Mouse (Mus musculus): ENCODE measurements around the gene Vmn2r124. TPM values are rescaled to one million over a fixed set of nuclear protein-coding genes. Genes with fewer than 3 reads are reported as not detected.
"Not testable (repeated sequence)": the region's sequence is repeated elsewhere in the genome, so short reads cannot be mapped to it uniquely, and the experiment has no call there.

Vmn2r124 gene
- not detected in 2 replicates for polyA plus RNA-seq (2015; fragmentation: Nextera tagmentation; extraction: Ambion mirVana)

DNA sequence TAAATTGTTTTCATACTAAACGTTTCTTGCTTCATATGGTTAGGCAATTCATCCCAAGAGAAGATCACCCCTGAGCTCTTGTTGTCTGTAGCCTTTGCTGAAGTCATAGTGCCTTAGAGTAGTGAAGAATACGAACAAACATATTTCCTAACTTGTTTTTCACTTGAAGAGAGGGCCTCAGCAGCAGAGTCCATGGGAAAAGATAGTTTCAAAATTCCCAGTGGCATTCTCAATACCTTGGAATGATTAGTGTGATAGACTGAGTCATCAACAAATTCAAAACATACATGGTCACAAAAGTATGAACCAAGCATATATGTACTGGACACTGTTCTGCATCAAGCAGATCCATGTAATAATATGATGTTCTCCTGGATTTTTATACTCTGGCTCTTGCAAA is at the start of gene Vmn2r124:
Gene Vmn2r124 (plus strand): TSS at position 301 of the 400 bp plus-strand sequence.
- no peaks in the 10 kb centered on the region for H3K9me3 ChIP-seq
- H3K27ac ChIP-seq = no peak within 1 kb of the TSS

DNA sequence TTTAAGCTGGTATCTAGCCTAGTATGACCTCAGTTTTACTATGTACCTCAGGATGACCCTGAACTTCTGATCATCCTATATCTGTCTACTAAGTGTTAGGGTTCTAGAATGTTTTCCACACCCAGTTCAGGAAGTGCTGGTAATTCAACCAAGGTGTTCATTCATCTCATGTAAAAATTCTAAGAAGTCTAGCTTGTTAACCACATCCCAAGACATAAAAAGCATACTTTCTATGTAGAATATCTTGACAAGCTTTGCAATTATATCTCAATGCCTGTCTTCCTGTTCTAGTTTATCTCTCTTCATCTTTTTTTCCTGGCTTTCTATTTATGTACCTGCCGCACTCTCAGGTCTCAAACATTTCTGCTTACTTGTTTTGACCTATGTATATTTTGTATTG is 44.5 kb upstream of the Vmn2r124 start:
- H3K27me3 ChIP-seq (replicated peaks) = no peaks in the 10 kb centered on the region
- 87% methylated on average over 1 of the region's 1 CpGs for WGBS
- H3K4me2 ChIP-seq = no peak overlapping the region
- H3K27ac ChIP-seq = no peak overlapping the region
- H3K4me3 ChIP-seq = no peak overlapping the region
- no peaks in the 10 kb centered on the region for H3K36me3 ChIP-seq (replicated peaks)
- no peak overlapping the region for H3K9ac ChIP-seq
- H3K9me3 ChIP-seq = no peaks in the 10 kb centered on the region
- ATAC-seq (replicated peaks) = no peak
- no peaks in the 10 kb centered on the region for H3K4me1 ChIP-seq

More for the DNA sequence above, at the start of gene Vmn2r124:
- Histone ChIP-seq H3K4me3 (no peak within 1 kb of the TSS), H3K9ac (no peak within 1 kb of the TSS), H3K36me3 (replicated peaks) (no peaks in the 10 kb centered on the region), H3K27me3 (replicated peaks) (no peaks in the 10 kb centered on the region), H3K4me1 (no peaks in the 10 kb centered on the region), H3K4me2 (no peak within 1 kb of the TSS)
- no peak for ATAC-seq (replicated peaks)
- 52% methylated on average over 2 of the region's 2 CpGs for WGBS

DNA sequence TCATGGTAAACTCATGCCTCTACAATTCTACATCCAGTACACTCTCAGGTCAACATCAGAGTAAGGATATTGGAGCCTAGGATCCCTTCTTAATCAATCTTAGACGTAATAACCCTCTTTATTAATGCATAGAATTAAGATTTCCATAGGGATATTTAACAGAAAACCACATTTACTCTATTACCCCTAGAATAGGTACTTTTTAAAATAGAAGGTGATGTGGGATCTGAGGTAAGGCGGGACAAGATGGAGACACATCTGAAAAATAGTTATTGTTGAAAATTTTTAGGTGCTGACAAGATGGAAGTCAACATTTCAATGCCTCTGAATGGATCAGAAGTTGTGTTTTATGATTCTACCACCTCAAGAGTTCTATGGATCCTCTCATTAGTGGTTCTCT is 27.8 kb upstream of the Vmn2r124 start, which contains the start of gene Fpr-rs4:
Gene Fpr-rs4 (plus strand): TSS at position 301 of the 400 bp plus-strand sequence.
- Histone ChIP-seq H3K4me1 (no peaks in the 10 kb centered on the region), H3K27me3 (replicated peaks) (no peaks in the 10 kb centered on the region), H3K27ac (no peak within 1 kb of the TSS), H3K9me3 (no peaks in the 10 kb centered on the region), H3K36me3 (replicated peaks) (no peaks in the 10 kb centered on the region), H3K4me2 (no peak within 1 kb of the TSS), H3K4me3 (no peak within 1 kb of the TSS), H3K9ac (no peak within 1 kb of the TSS)
- ATAC-seq (replicated peaks) = no peak
- WGBS = 61% methylated on average over 2 of the region's 2 CpGs

DNA sequence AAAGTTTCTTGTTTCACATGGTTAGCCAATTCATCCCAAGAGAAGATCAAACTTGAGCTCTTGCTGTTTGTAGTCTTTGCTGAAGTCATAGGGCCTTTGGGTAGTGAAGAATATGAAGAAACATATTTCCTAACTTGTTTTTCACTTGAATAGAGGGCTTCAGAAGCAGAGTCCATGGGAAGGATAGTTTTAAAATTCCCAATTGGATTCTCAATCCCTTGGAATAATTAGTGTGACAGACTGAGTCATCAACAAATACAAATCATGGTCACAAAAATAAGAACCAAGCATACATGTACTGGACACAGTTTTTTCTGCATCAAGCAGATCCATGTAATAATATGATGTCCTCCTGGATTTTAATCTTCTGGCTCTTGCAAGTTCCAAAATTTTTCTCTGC is 35.5 kb downstream of the Vmn2r124 start, which contains the start of gene Vmn2r91:
Gene Vmn2r91 (plus strand): TSS at position 301 of the 400 bp plus-strand sequence.
- not testable (repeated sequence) for H3K9ac ChIP-seq; H3K4me3 ChIP-seq; ATAC-seq (replicated peaks); H3K27me3 ChIP-seq (replicated peaks); H3K36me3 ChIP-seq (replicated peaks); H3K27ac ChIP-seq; H3K9me3 ChIP-seq; H3K4me1 ChIP-seq; H3K4me2 ChIP-seq

DNA sequence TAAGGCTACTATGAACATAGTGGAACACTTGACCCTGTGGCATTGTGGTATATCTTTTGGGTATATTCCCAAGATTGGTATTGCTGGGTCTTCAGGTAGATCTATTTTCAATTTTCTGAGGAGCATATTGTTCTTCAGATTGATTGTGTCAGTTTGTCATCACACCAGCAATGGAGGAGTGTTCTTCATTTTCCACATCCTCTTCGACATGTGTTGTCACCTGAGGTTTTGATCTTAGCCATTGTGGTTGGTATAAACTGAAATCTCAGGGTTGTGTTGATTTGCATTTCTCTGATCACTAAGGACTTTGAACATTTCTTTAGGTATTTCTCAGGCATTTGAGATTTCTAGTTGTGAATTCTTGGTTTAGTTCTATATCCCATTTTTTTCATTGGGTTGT is 46.4 kb downstream of the Vmn2r124 start:
- not testable (repeated sequence) for H3K4me3 ChIP-seq; H3K4me2 ChIP-seq; H3K9ac ChIP-seq; ATAC-seq (replicated peaks); H3K36me3 ChIP-seq (replicated peaks); H3K27ac ChIP-seq; H3K4me1 ChIP-seq; H3K27me3 ChIP-seq (replicated peaks); H3K9me3 ChIP-seq
- 70% methylated on average over 1 of the region's 1 CpGs for WGBS

DNA sequence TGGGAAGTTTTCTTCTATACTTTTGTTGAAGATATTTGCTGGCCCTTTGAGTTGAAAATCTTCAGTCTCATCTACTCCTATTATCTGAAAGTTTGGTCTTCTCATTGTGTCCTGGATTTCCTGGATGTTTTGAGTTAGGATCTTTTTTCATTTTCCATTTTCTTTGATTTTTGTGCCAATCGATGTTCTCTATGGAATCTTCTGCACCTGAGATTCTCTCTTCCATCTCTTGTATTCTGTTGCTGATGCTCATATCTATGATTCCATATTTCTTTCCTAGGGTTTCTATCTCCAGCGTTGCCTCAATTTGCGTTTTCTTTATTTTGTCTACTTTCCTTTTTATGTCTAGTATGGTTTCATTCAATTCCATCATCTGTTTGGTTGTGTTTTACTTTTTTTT is 53.0 kb downstream of the Vmn2r124 start:
- H3K9ac ChIP-seq; H3K27me3 ChIP-seq (replicated peaks); H3K4me3 ChIP-seq; H3K27ac ChIP-seq; H3K36me3 ChIP-seq (replicated peaks); H3K9me3 ChIP-seq; H3K4me1 ChIP-seq; ATAC-seq (replicated peaks); H3K4me2 ChIP-seq: not testable (repeated sequence)
- WGBS = 88% methylated on average over 3 of the region's 3 CpGs

Other genes with a start within 250 kb of the Vmn2r124 start
- gene Spaca6, start 222.3 kb upstream of the Vmn2r124 start, polyA plus RNA-seq (2015; fragmentation: Nextera tagmentation; extraction: Ambion mirVana) = 30.3 and 33.3 TPM in 2 replicates
- gene Has1, start 194.2 kb upstream of the Vmn2r124 start, polyA plus RNA-seq (2015; fragmentation: Nextera tagmentation; extraction: Ambion mirVana) = 1.2 and 1.6 TPM in 2 replicates
- gene Fpr1, start 165.5 kb upstream of the Vmn2r124 start, polyA plus RNA-seq (2015; fragmentation: Nextera tagmentation; extraction: Ambion mirVana) = 0.22 and 0.25 TPM in 2 replicates
- not detected in 2 replicates for gene Fpr2, start 161.6 kb upstream of the Vmn2r124 start, polyA plus RNA-seq (2015; fragmentation: Nextera tagmentation; extraction: Ambion mirVana)
- gene Fpr3, start 161.6 kb upstream of the Vmn2r124 start, polyA plus RNA-seq (2015; fragmentation: Nextera tagmentation; extraction: Ambion mirVana) = not detected in 2 replicates
- not detected in 2 replicates for gene Fpr-rs4, start 27.7 kb upstream of the Vmn2r124 start, polyA plus RNA-seq (2015; fragmentation: Nextera tagmentation; extraction: Ambion mirVana)
- not detected in 2 replicates for gene Vmn2r91, start 35.6 kb downstream of the Vmn2r124 start, polyA plus RNA-seq (2015; fragmentation: Nextera tagmentation; extraction: Ambion mirVana)
- gene Vmn2r92, start 102.5 kb downstream of the Vmn2r124 start, polyA plus RNA-seq (2015; fragmentation: Nextera tagmentation; extraction: Ambion mirVana) = not detected in 2 replicates
- not detected in 2 replicates for gene Vmn2r94, start 228.3 kb downstream of the Vmn2r124 start, polyA plus RNA-seq (2015; fragmentation: Nextera tagmentation; extraction: Ambion mirVana)
- gene Vmn2r93, start 248.7 kb downstream of the Vmn2r124 start, polyA plus RNA-seq (2015; fragmentation: Nextera tagmentation; extraction: Ambion mirVana) = not detected in 2 replicates